Mouse (Mus musculus) liver, postnatal 0 days (tissue): ENCODE measurements around the gene Rhbdf2. TPM values are rescaled to one million over a fixed set of nuclear protein-coding genes. Genes with fewer than 3 reads are reported as not detected.

ENCODE experiments used
- ATAC-seq: fragments of 200-750 bp; cut with Nextera tagmentation; 2 replicates; pipeline ENCODE4 v1.8.0; 2017; ENCODE audit warnings: mild to moderate bottlenecking, moderate library complexity
- DNase-seq: peaks from one replicate; pipeline ENCODE4 v3.0.0-alpha.2; 2016
- H3K27ac ChIP-seq: fragments of 300-500 bp; sonication (generic); 2 replicates; pipeline ENCODE4 v1.5.1; 2014; ENCODE audit warnings: antibody characterized with exemption, moderate library complexity, mild to moderate bottlenecking, low read depth
- H3K27me3 ChIP-seq: fragments of 300-500 bp; sonication (generic); 2 replicates; pipeline ENCODE4 v1.6.1; 2014; ENCODE audit warnings: low read length, control low read depth, mixed read lengths; ENCODE audit not compliant: insufficient read depth
- H3K36me3 ChIP-seq: fragments of 300-500 bp; sonication (generic); replicated peaks from 2 replicates; pipeline ENCODE4 v1.6.1; 2014; ENCODE audit warnings: mild to moderate bottlenecking, control low read depth, low read length, moderate library complexity, mixed read lengths; ENCODE audit not compliant: insufficient read depth
- H3K4me1 ChIP-seq: fragments of 300-500 bp; sonication (generic); 2 replicates; pipeline ENCODE4 v1.6.1; 2014; ENCODE audit warnings: antibody characterized with exemption, mild to moderate bottlenecking, control low read depth; ENCODE audit not compliant: insufficient read depth
- H3K4me2 ChIP-seq: fragments of 300-500 bp; sonication (generic); 2 replicates; pipeline ENCODE4 v1.6.1; 2014; ENCODE audit warnings: low read depth, mild to moderate bottlenecking, low read length, moderate library complexity, mixed read lengths
- H3K4me3 ChIP-seq: fragments of 300-500 bp; sonication (generic); 2 replicates; pipeline ENCODE4 v1.5.1; 2014; ENCODE audit warnings: low read depth, low read length
- H3K9ac ChIP-seq: fragments of 300-500 bp; sonication (generic); replicated peaks from 2 replicates; pipeline ENCODE4 v1.6.1; 2014; ENCODE audit warnings: mild to moderate bottlenecking, moderate library complexity
- H3K9me3 ChIP-seq: fragments of 300-500 bp; sonication (generic); 2 replicates; pipeline ENCODE4 v1.6.1; 2016; ENCODE audit warnings: mild to moderate bottlenecking, control low read depth, low read length, mixed read lengths
- CTCF ChIP-seq: sonication (generic); IDR thresholded peaks from 2 replicates; pipeline ENCODE4 v1.5.1; 2016; ENCODE audit warnings: antibody characterized with exemption, low read depth
- EP300 ChIP-seq: IDR thresholded peaks from 2 replicates; pipeline ENCODE4 v1.6.1; 2016; ENCODE audit warnings: antibody characterized with exemption, low read depth, mild to moderate bottlenecking
- WGBS: fragments of 180-500 bp; shearing (Covaris S2); extraction: QIAGEN DNeasy Blood & Tissue Kit; methylation state at CpG from one replicate; pipeline ENCODE4 v1.1.7; 2014; ENCODE audit not compliant: insufficient replicate concordance; 5-methylcytosine and 5-hydroxymethylcytosine counted together
- polyA plus RNA-seq: library from polyadenylated mRNA; unstranded; fragments of >200 nt; fragmentation: Nextera tagmentation; extraction: Ambion mirVana; gene quantifications from 2 replicates; pipeline ENCODE4 v1.2.1, GENCODE M21; 2015

The Rhbdf2 gene
- polyA plus RNA-seq, 1 experiment from 2014 or later = 4.9 TPM

- H3K36me3 ChIP-seq = peaks cover 2% of the 10 kb centered on the region; the same call in 1 of the 2 replicates
- no peak overlapping the region for H3K27ac ChIP-seq
- peaks cover 12% of the 10 kb centered on the region for H3K4me1 ChIP-seq
- no peaks in the 10 kb centered on the region for H3K9me3 ChIP-seq
- H3K27me3 ChIP-seq = no peaks in the 10 kb centered on the region
- WGBS = 57% methylated on average over 7 of the region's 7 CpGs
- DNase-seq (no peak), ATAC-seq (peak; percentile 47; the same call in 1 of the 2 replicates)
- no peak overlapping the region for H3K4me3 ChIP-seq
- no peak overlapping the region for H3K4me2 ChIP-seq
- no peak overlapping the region for H3K9ac ChIP-seq
- TF ChIP-seq EP300 (no peak), CTCF (no peak)
Measured at GRCm38 (mm10) chr11:116565283-116566041, 61.4 kb downstream of the Rhbdf2 start.

GRCm38 (mm10) chr11:116556308-116556707 lies 70.5 kb downstream of the Rhbdf2 start:
- Histone ChIP-seq H3K4me3 (no peak overlapping the region), H3K27me3 (no peaks in the 10 kb centered on the region), H3K4me1 (peaks cover 18% of the 10 kb centered on the region), H3K9me3 (no peaks in the 10 kb centered on the region), H3K4me2 (no peak overlapping the region), H3K36me3 (no peaks in the 10 kb centered on the region), H3K27ac (no peak overlapping the region), H3K9ac (no peak overlapping the region)
- DNase-seq (no peak), ATAC-seq (no peak)
- TF ChIP-seq EP300 = no peak
- 59% methylated on average over 6 of the region's 6 CpGs for WGBS

GRCm38 (mm10) chr11:116555572-116555971 lies 71.2 kb downstream of the Rhbdf2 start:
- Histone ChIP-seq H3K4me1 (peaks cover 25% of the 10 kb centered on the region), H3K36me3 (no peaks in the 10 kb centered on the region), H3K9me3 (no peaks in the 10 kb centered on the region), H3K4me3 (no peak overlapping the region), H3K27ac (no peak overlapping the region), H3K9ac (no peak overlapping the region), H3K27me3 (no peaks in the 10 kb centered on the region), H3K4me2 (no peak overlapping the region)
- TF ChIP-seq CTCF (no peak), EP300 (no peak)
- no peak for ATAC-seq
- no peak for DNase-seq
- WGBS = 37% methylated on average over 1 of the region's 1 CpGs

GRCm38 (mm10) chr11:116554171-116554878 lies 72.5 kb downstream of the Rhbdf2 start:
- TF ChIP-seq CTCF (peak; percentile 85), EP300 (no peak)
- Histone ChIP-seq H3K27me3 (no peaks in the 10 kb centered on the region), H3K36me3 (no peaks in the 10 kb centered on the region), H3K9me3 (no peaks in the 10 kb centered on the region), H3K4me2 (no peak overlapping the region), H3K4me1 (peaks cover 38% of the 10 kb centered on the region), H3K9ac (no peak overlapping the region), H3K27ac (no peak overlapping the region), H3K4me3 (no peak overlapping the region)
- DNase-seq (peak; percentile 49), ATAC-seq (no peak)
- WGBS = 23% methylated on average over 12 of the region's 12 CpGs

GRCm38 (mm10) chr11:116552194-116552593 lies 74.6 kb downstream of the Rhbdf2 start:
- no peak for ATAC-seq
- H3K27me3 ChIP-seq = no peaks in the 10 kb centered on the region
- no peak for DNase-seq
- no peak overlapping the region for H3K27ac ChIP-seq
- WGBS = 86% methylated on average over 1 of the region's 1 CpGs
- H3K4me3 ChIP-seq = no peak overlapping the region
- TF ChIP-seq EP300 (no peak), CTCF (no peak)
- H3K9me3 ChIP-seq = no peaks in the 10 kb centered on the region
- H3K4me1 ChIP-seq = peaks cover 47% of the 10 kb centered on the region
- no peak overlapping the region for H3K4me2 ChIP-seq
- peaks cover 18% of the 10 kb centered on the region for H3K36me3 ChIP-seq
- no peak overlapping the region; the same call in 1 of the 2 replicates for H3K9ac ChIP-seq

GRCm38 (mm10) chr11:116550748-116551147 lies 76.1 kb downstream of the Rhbdf2 start:
- peaks cover 32% of the 10 kb centered on the region for H3K36me3 ChIP-seq
- peak overlapping the region; percentile 85; the same call in 1 of the 2 replicates for H3K27ac ChIP-seq
- H3K4me1 ChIP-seq = peaks cover 40% of the 10 kb centered on the region
- TF ChIP-seq EP300 = no peak
- no peak for TF ChIP-seq CTCF
- H3K4me2 ChIP-seq = peak overlapping the region; percentile 60
- H3K9me3 ChIP-seq = no peaks in the 10 kb centered on the region
- WGBS = 46% methylated on average over 7 of the region's 7 CpGs
- peak overlapping the region; percentile 8; the same call in 1 of the 2 replicates for H3K9ac ChIP-seq
- ATAC-seq (peak; percentile 34; the same call in 1 of the 2 replicates), DNase-seq (no peak)
- no peaks in the 10 kb centered on the region for H3K27me3 ChIP-seq
- H3K4me3 ChIP-seq = no peak overlapping the region
